Mouse (Mus musculus) heart, embryonic 16.5 days (tissue): ENCODE data around the gene Rpl32. TPM values are rescaled to one million over a fixed set of nuclear protein-coding genes. Genes with fewer than 3 reads are reported as not detected.
A peak's percentile ranks its signal among the peaks of the same experiment; 100 is the strongest.

Source experiments
- ATAC-seq: fragments of 200-750 bp; cut with Nextera tagmentation; replicated peaks from 2 replicates; pipeline ENCODE4 v1.8.0; 2017; ENCODE audit warnings: moderate number of reproducible peaks; ENCODE audit not compliant: insufficient read depth, low FRiP score; ENCODE audit errors: extremely low read depth
- H3K27ac ChIP-seq: fragments of 300-500 bp; sonication (generic); 2 replicates; pipeline ENCODE4 v1.5.1; 2014; ENCODE audit warnings: mild to moderate bottlenecking, low read length, control low read depth, moderate library complexity
- H3K27me3 ChIP-seq: fragments of 300-500 bp; sonication (generic); 2 replicates; pipeline ENCODE4 v1.6.1; 2014; ENCODE audit warnings: low read length, mixed read lengths; ENCODE audit not compliant: control insufficient read depth, insufficient read depth
- H3K36me3 ChIP-seq: fragments of 300-500 bp; sonication (generic); 2 replicates; pipeline ENCODE4 v1.6.1; 2014; ENCODE audit not compliant: control insufficient read depth, insufficient read depth
- H3K4me1 ChIP-seq: fragments of 300-500 bp; sonication (generic); 2 replicates; pipeline ENCODE4 v1.6.1; 2014; ENCODE audit warnings: low read length, mixed read lengths; ENCODE audit not compliant: control insufficient read depth, insufficient read depth
- H3K4me2 ChIP-seq: fragments of 300-500 bp; sonication (generic); 2 replicates; pipeline ENCODE4 v1.6.1; 2014; ENCODE audit warnings: low read depth, mild to moderate bottlenecking, control low read depth, low read length
- H3K4me3 ChIP-seq: fragments of 300-500 bp; sonication (generic); 2 replicates; pipeline ENCODE4 v1.5.1; 2014; ENCODE audit warnings: mild to moderate bottlenecking, control low read depth, low read length
- H3K9ac ChIP-seq: fragments of 300-500 bp; sonication (generic); 2 replicates; pipeline ENCODE4 v1.6.1; 2014; ENCODE audit warnings: low read length, control low read depth
- H3K9me3 ChIP-seq: fragments of 300-500 bp; sonication (generic); replicated peaks from 2 replicates; pipeline ENCODE4 v1.6.1; 2016; ENCODE audit warnings: low read length; ENCODE audit not compliant: control insufficient read depth
- WGBS: fragments of 180-500 bp; shearing (Covaris S2); extraction: QIAGEN DNeasy Blood & Tissue Kit; methylation state at CpG from one replicate; pipeline ENCODE4 v1.1.7; 2014; 5-methylcytosine and 5-hydroxymethylcytosine counted together
- polyA plus RNA-seq: library from polyadenylated mRNA; unstranded; fragments of >200 nt; fragmentation: Nextera tagmentation; extraction: Ambion mirVana; gene quantifications from 2 replicates; pipeline ENCODE4 v1.2.1, GENCODE M21; 2015

The Rpl32 gene
- 1,011 and 1,085 TPM in 2 replicates for polyA plus RNA-seq

DNA sequence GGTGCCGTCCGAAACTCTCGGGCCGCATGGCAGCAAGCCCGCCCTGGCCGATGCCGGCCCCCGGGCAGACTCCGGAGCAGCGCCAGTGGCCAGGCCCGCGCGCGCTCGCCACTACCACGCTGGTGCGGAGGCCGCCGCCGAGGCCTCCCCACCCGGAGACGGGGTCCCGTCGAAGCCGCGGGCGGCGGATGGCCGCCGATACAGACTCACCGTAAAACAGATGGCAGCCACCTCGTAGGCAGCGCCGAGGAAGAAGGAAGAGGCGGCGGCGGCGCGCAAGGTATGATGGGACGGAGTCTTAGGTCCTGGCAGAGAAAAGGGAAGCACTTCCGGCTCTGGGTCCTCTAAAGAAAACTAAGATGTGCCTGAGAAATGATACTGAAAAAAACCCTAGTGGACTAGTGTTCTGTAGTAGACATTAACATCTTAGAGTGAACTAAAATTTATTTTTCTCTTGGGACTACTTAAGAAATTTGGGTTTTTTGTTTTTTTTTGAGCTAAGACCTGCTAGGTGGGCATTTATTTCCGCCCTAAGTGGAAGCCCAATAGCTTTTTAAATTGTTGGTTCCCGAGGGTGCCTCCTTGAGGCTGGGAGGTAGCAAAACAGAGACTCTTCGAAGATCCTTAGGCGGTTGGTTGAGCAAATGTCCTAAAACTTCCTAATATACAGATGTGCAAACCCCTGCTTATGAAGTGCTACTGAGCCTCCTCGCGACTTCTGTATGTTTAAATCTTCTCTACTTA is at the start of gene Rpl32:
Gene Rpl32 (minus strand): TSS at position 260 of the 744 bp plus-strand sequence.
- no peaks in the 10 kb centered on the region for H3K27me3 ChIP-seq
- peak within 1 kb of the TSS; percentile 100 for H3K4me3 ChIP-seq
- peaks cover 22% of the 10 kb centered on the region for H3K4me1 ChIP-seq
- under 1% methylated on average over 47 of the region's 47 CpGs for WGBS
- peak within 1 kb of the TSS; percentile 93 for H3K27ac ChIP-seq
- no peaks in the 10 kb centered on the region for H3K9me3 ChIP-seq
- ATAC-seq: peak; percentile 81
- peak within 1 kb of the TSS; percentile 100 for H3K9ac ChIP-seq
- H3K36me3 ChIP-seq: peaks cover 34% of the 10 kb centered on the region
- peak within 1 kb of the TSS; percentile 95 for H3K4me2 ChIP-seq

GRCm38 (mm10) chr6:115856361-115856745 is 47.8 kb upstream of the Rpl32 start:
- Histone ChIP-seq H3K9ac (no peak overlapping the region), H3K27ac (peak overlapping the region; percentile 51), H3K4me2 (no peak overlapping the region), H3K4me3 (no peak overlapping the region), H3K4me1 (peaks cover 30% of the 10 kb centered on the region), H3K36me3 (no peaks in the 10 kb centered on the region), H3K27me3 (no peaks in the 10 kb centered on the region), H3K9me3 (no peaks in the 10 kb centered on the region)
- WGBS: 47% methylated on average over 4 of the region's 4 CpGs
- no peak for ATAC-seq

GRCm38 (mm10) chr6:115855733-115856360 is 47.3 kb upstream of the Rpl32 start:
- ATAC-seq: no peak
- H3K27ac ChIP-seq: peak overlapping the region; percentile 24
- no peaks in the 10 kb centered on the region for H3K9me3 ChIP-seq
- 62% methylated on average over 3 of the region's 3 CpGs for WGBS
- H3K4me1 ChIP-seq: peaks cover 30% of the 10 kb centered on the region
- H3K27me3 ChIP-seq: no peaks in the 10 kb centered on the region
- no peaks in the 10 kb centered on the region for H3K36me3 ChIP-seq
- no peak overlapping the region for H3K4me3 ChIP-seq
- H3K9ac ChIP-seq: no peak overlapping the region
- H3K4me2 ChIP-seq: no peak overlapping the region

GRCm38 (mm10) chr6:115854432-115854831 is 45.9 kb upstream of the Rpl32 start:
- WGBS: 64% methylated on average over 2 of the region's 2 CpGs
- no peaks in the 10 kb centered on the region for H3K36me3 ChIP-seq

GRCm38 (mm10) chr6:115853985-115854384 is 45.4 kb upstream of the Rpl32 start:
- Histone ChIP-seq H3K36me3 (no peaks in the 10 kb centered on the region), H3K4me1 (peaks cover 27% of the 10 kb centered on the region), H3K4me2 (peak overlapping the region; percentile 69), H3K27ac (peak overlapping the region; percentile 86), H3K9ac (peak overlapping the region; percentile 70), H3K27me3 (no peaks in the 10 kb centered on the region), H3K9me3 (no peaks in the 10 kb centered on the region), H3K4me3 (peak overlapping the region; percentile 73)
- WGBS: 42% methylated on average over 7 of the region's 7 CpGs
- no peak for ATAC-seq

More at GRCm38 (mm10) chr6:115854432-115854831, 45.9 kb upstream of the Rpl32 start:
- ATAC-seq: no peak
- Histone ChIP-seq H3K27ac (no peak overlapping the region), H3K4me2 (no peak overlapping the region), H3K4me1 (peaks cover 30% of the 10 kb centered on the region), H3K9me3 (no peaks in the 10 kb centered on the region), H3K27me3 (no peaks in the 10 kb centered on the region), H3K9ac (no peak overlapping the region), H3K4me3 (no peak overlapping the region)

DNA sequence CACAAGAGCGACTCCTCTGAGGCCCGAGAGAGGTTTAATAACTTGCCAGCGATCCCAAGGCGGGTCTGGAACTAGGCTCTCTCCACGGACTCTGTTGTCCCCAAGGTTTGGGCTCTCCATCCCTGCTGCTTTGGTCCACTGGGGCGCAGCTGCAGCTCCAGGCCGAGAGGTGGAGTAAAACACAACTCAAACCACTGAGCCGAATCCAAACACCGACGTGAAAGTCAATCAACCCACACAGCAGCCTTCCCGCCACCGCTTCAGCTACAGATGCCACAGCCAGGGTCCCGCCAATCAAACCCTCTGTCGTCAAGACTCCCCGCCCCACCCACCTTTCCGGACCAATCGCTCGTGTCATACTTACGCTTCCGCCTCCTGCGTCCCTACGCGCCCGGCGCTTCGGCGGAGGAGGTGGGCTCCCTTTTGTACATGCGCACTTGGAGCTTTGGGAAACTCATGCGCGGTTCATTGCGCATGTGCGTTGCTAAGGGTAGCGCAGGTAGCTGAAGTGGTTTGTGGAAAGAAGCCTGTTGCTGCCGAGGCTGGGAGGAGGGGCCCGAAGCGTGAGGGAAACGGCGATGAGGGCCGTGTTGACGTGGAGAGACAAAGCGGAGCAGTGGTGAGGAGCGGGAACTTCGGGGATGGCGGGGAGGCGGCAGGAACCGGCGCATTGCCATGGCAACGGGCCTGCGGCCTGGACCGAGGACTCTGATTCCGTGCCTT is 44.7 kb upstream of the Rpl32 start, which contains the start of the genes Mbd4 and Ift122:
Gene Mbd4 (minus strand): TSS at position 281 of the 723 bp plus-strand sequence.
Gene Ift122 (plus strand): TSS at position 380 of the 723 bp plus-strand sequence.
- Histone ChIP-seq H3K9ac (peak within 1 kb of the TSS; percentile 76), H3K27ac (peak within 1 kb of the TSS; percentile 89), H3K27me3 (no peaks in the 10 kb centered on the region), H3K4me2 (peak within 1 kb of the TSS; percentile 77), H3K9me3 (no peaks in the 10 kb centered on the region), H3K4me3 (peak within 1 kb of the TSS; percentile 73), H3K36me3 (0 out of 2 replicates have a peak, but pooled peaks cover 2% of the 10 kb centered on the region), H3K4me1 (peaks cover 29% of the 10 kb centered on the region)
- WGBS: under 1% methylated on average over 51 of the region's 51 CpGs
- ATAC-seq: peak; percentile 97

DNA sequence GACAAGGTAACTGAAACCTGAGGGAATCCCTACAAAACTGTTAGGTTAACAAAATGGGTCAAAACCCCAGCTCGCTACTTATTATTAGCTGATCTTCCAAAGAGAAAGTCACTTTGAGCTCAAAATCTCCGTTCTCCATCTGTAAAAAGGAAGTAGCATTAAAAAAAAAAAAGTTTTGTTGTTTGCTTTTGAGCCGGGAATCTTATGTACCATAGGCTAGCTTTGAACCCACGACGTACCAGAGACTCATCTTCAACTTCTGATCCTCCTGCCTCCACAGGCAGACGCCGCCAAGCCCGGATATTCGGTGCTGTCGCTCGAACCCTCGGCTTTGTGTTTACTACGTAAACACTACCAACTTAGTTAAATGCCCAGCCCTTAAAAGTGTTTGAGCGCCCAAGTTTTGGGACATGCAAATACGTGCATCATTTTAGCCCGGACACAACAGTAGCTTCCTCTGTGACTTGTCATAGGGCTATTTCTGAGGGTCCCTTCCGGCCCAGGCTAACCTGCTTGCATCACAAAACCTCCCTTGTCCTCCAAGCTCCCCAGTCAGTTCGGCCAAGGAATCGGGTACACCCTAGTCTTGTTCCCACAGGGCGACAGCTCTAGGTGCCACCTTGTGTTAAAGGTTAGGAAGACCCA is 44.0 kb upstream of the Rpl32 start:
- whole genome bisulfite sequencing: 6% methylated on average over 20 of the region's 20 CpGs
- no peak for ATAC-seq
- H3K36me3 ChIP-seq: 0 out of 2 replicates have a peak, but pooled peaks cover 2% of the 10 kb centered on the region
- peak overlapping the region; percentile 76 for H3K9ac ChIP-seq
- peak overlapping the region; percentile 73 for H3K4me3 ChIP-seq
- H3K9me3 ChIP-seq: no peaks in the 10 kb centered on the region
- peak overlapping the region; percentile 77 for H3K4me2 ChIP-seq
- no peaks in the 10 kb centered on the region for H3K27me3 ChIP-seq
- peak overlapping the region; percentile 89 for H3K27ac ChIP-seq
- H3K4me1 ChIP-seq: peaks cover 31% of the 10 kb centered on the region

DNA sequence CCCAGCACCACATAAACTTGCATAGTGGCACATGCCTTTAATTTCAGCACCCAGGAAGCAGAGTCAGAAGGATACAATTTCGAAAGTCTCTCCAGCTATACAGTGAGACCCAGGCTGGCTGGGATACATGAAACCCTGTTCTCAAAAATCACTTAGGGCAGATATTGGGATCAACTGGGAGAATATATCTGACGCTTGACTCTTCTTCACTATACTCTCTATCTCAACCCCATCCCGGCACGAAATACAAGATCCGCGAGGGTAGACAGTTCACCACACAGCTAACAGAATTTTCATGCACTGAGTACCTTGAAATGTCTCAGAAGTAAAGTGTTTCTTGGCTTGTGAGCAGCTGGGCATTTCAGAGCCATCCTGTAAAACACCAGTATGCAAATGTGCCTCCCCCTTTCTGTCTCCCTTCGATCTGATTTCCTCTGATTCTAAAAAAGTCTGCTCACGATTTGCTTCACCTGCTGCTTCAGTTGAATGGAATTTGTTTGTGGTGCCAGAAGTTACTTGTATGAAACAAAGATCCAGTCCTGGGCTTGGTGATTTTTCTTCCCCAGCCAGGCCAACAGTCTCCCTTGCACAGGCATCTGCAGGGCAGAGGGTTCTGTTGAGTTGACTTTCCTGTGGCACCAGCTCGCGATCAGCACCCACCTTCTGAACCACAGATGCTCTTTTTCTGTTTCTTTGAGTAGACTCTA is 40.2 kb upstream of the Rpl32 start:
- H3K9ac ChIP-seq: no peak overlapping the region
- no peak overlapping the region for H3K4me3 ChIP-seq
- ATAC-seq: no peak
- H3K4me2 ChIP-seq: no peak overlapping the region
- H3K4me1 ChIP-seq: peaks cover 19% of the 10 kb centered on the region
- H3K27me3 ChIP-seq: no peaks in the 10 kb centered on the region
- peaks cover 11% of the 10 kb centered on the region for H3K36me3 ChIP-seq
- WGBS: 89% methylated on average over 10 of the region's 10 CpGs
- no peaks in the 10 kb centered on the region for H3K9me3 ChIP-seq
- no peak overlapping the region for H3K27ac ChIP-seq
